Mouse (Mus musculus): Measurements from ENCODE around the gene Gm26897.

GRCm38 (mm10) chr5:111733851-111734250 lies at the start of gene Gm26897:
- TF ChIP-seq CTCF (IDR thresholded peaks at IDR 0.05; ENCODE audit: low read depth) = no peak
- TF ChIP-seq EP300 (optimal IDR thresholded peaks at IDR 0.05) = no peak

All from stomach, postnatal 0 days (tissue).